Mouse (Mus musculus): ENCODE data around the gene Mettl17. TPM values are rescaled to one million over a fixed set of nuclear protein-coding genes. Genes with fewer than 3 reads are reported as not detected.

Gene Mettl17
- total and polyA plus RNA-seq, 2 experiments from 2014 or later = 47.4 to 54.5 TPM

DNA sequence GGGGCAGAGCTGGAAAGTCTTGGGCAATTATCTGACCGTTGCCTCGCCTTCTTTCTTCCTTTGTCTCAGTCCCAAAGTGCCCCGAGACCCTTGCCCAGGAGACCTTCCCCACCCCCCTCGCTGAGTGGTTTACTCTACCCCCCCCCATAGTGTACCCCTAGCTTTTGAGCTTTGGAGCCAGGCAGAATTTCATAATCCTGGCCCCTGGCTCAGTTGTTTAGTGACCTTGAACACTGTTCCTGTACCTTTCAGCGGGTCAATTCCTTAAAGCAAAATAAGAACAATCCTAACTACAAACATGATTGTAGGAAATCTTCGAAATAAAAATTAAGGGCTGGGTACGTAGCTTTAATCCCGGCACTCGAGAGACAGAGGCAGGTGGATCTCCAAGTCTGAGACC is 56.9 kb downstream of the Mettl17 start:
- Histone ChIP-seq H3K27ac (ENCODE audit: low read depth, low read length) (no peak overlapping the region), H3K27me3 (ENCODE audit: insufficient read depth, low read length) (no peaks in the 10 kb centered on the region), H3K9me3 (ENCODE audit: low read length) (0 out of 2 replicates have a peak, but pooled peaks cover 3% of the 10 kb centered on the region), H3K36me3 (ENCODE audit: insufficient read depth) (no peaks in the 10 kb centered on the region), H3K4me3 (ENCODE audit: low read depth, low read length) (no peak overlapping the region), H3K4me1 (ENCODE audit: insufficient read depth) (no peaks in the 10 kb centered on the region), H3K9ac (no peak overlapping the region), H3K4me2 (ENCODE audit: low read depth) (no peak overlapping the region)
- DNase-seq (no peak), ATAC-seq (no peak)
- TF ChIP-seq CTCF (IDR thresholded peaks at IDR 0.05; ENCODE audit: low read depth) = no peak
- 58% methylated on average over 9 of the region's 9 CpGs for WGBS

DNA sequence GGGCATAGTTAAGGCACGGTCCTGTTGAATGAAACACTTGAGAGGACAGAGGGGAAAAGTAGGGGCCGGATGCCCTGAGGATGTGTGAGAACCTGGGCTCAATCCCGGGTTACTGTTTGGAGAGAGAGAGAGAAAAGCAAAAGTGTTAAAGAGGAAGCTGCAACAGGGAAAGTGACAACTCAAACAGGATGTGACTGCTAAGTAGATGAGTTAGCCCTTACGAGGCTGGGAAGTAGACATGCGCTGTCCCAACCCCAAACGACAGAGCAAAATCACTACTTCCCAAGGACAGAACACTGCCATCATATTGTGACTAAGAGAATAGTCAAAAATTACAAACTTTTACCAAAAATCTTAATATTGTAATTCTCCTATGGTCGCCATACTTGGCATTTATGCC is 57.6 kb downstream of the Mettl17 start:
- Histone ChIP-seq H3K36me3 (ENCODE audit: insufficient read depth) (no peaks in the 10 kb centered on the region), H3K27me3 (ENCODE audit: insufficient read depth, low read length) (no peaks in the 10 kb centered on the region), H3K9ac (no peak overlapping the region), H3K4me1 (ENCODE audit: insufficient read depth) (no peaks in the 10 kb centered on the region), H3K27ac (ENCODE audit: low read depth, low read length) (no peak overlapping the region), H3K4me2 (ENCODE audit: low read depth) (no peak overlapping the region), H3K9me3 (ENCODE audit: low read length) (0 out of 2 replicates have a peak, but pooled peaks cover 3% of the 10 kb centered on the region), H3K4me3 (ENCODE audit: low read depth, low read length) (no peak overlapping the region)
- no peak for TF ChIP-seq CTCF (IDR thresholded peaks at IDR 0.05; ENCODE audit: low read depth)
- DNase-seq (no peak), ATAC-seq (no peak)
- 71% methylated on average over 7 of the region's 7 CpGs for WGBS

Small RNAs within 50 kb of the gene (microRNA-seq; reads per million reads assigned to microRNA genes)
- gene Gm27375 = 0 reads per million in 2 experiments

Other genes starting within 250 kb of the Mettl17 start
- not detected in 2 replicates for gene Gm4181, start 249.2 kb upstream of the Mettl17 start, total RNA-seq (2014; rRNA removed)
- gene Gm4181, start 249.2 kb upstream of the Mettl17 start, polyA plus RNA-seq (2015; fragmentation: Nextera tagmentation; extraction: Ambion mirVana) = not detected in 2 replicates
- gene Gm17079, start 189.4 kb upstream of the Mettl17 start, total RNA-seq (2014; rRNA removed) = not detected in 2 replicates
- not detected in 2 replicates for gene Gm17079, start 189.4 kb upstream of the Mettl17 start, polyA plus RNA-seq (2015; fragmentation: Nextera tagmentation; extraction: Ambion mirVana)
- not detected in 2 replicates for gene Gm5800, start 167.7 kb upstream of the Mettl17 start, total RNA-seq (2014; rRNA removed)
- gene Gm5800, start 167.7 kb upstream of the Mettl17 start, polyA plus RNA-seq (2015; fragmentation: Nextera tagmentation; extraction: Ambion mirVana) = not detected in 2 replicates
- gene Ang4, start 111.3 kb upstream of the Mettl17 start, total RNA-seq (2014; rRNA removed) = not detected in 2 replicates
- not detected in 2 replicates for gene Ang4, start 111.3 kb upstream of the Mettl17 start, polyA plus RNA-seq (2015; fragmentation: Nextera tagmentation; extraction: Ambion mirVana)
- not detected in 2 replicates for gene AY358078, start 84.8 kb upstream of the Mettl17 start, total RNA-seq (2014; rRNA removed)
- gene AY358078, start 84.8 kb upstream of the Mettl17 start, polyA plus RNA-seq (2015; fragmentation: Nextera tagmentation; extraction: Ambion mirVana) = not detected in 2 replicates
- gene Ear6, start 31.1 kb upstream of the Mettl17 start, total RNA-seq (2014; rRNA removed) = not detected in 2 replicates
- not detected in 2 replicates for gene Ear6, start 31.1 kb upstream of the Mettl17 start, polyA plus RNA-seq (2015; fragmentation: Nextera tagmentation; extraction: Ambion mirVana)
- 2.5 and 3.1 TPM in 2 replicates for gene Slc39a2, start 8.0 kb downstream of the Mettl17 start, total RNA-seq (2014; rRNA removed)
- 0.29 and 0.39 TPM in 2 replicates for gene Slc39a2, start 8.0 kb downstream of the Mettl17 start, polyA plus RNA-seq (2015; fragmentation: Nextera tagmentation; extraction: Ambion mirVana)
- 284 and 326 TPM in 2 replicates for gene Ndrg2, start 29.3 kb downstream of the Mettl17 start, total RNA-seq (2014; rRNA removed)
- gene Ndrg2, start 29.3 kb downstream of the Mettl17 start, polyA plus RNA-seq (2015; fragmentation: Nextera tagmentation; extraction: Ambion mirVana) = 210 and 297 TPM in 2 replicates
- gene Tppp2, start 33.6 kb downstream of the Mettl17 start, total RNA-seq (2014; rRNA removed) = not detected in 2 replicates
- gene Tppp2, start 33.6 kb downstream of the Mettl17 start, polyA plus RNA-seq (2015; fragmentation: Nextera tagmentation; extraction: Ambion mirVana) = not detected in 2 replicates
- gene Rnase13, start 37.9 kb downstream of the Mettl17 start, total RNA-seq (2014; rRNA removed) = not detected in 2 replicates
- gene Rnase13, start 37.9 kb downstream of the Mettl17 start, polyA plus RNA-seq (2015; fragmentation: Nextera tagmentation; extraction: Ambion mirVana) = not detected in 2 replicates
- gene Arhgef40, start 99.9 kb downstream of the Mettl17 start, total RNA-seq (2014; rRNA removed) = 61.6 and 84.6 TPM in 2 replicates
- gene Arhgef40, start 99.9 kb downstream of the Mettl17 start, polyA plus RNA-seq (2015; fragmentation: Nextera tagmentation; extraction: Ambion mirVana) = 27.3 and 46.8 TPM in 2 replicates
- 0.38 TPM in 1 of 2 replicates, not detected in the other for gene Tmem253, start 130.8 kb downstream of the Mettl17 start, total RNA-seq (2014; rRNA removed)
- 0.67 TPM in 1 of 2 replicates, not detected in the other for gene Tmem253, start 130.8 kb downstream of the Mettl17 start, polyA plus RNA-seq (2015; fragmentation: Nextera tagmentation; extraction: Ambion mirVana)
- gene Zfp219, start 135.9 kb downstream of the Mettl17 start, total RNA-seq (2014; rRNA removed) = 37.2 and 51.4 TPM in 2 replicates
- 16.6 and 19.8 TPM in 2 replicates for gene Zfp219, start 135.9 kb downstream of the Mettl17 start, polyA plus RNA-seq (2015; fragmentation: Nextera tagmentation; extraction: Ambion mirVana)
- gene Olfr221, start 157.6 kb downstream of the Mettl17 start, total RNA-seq (2014; rRNA removed) = not detected in 2 replicates
- gene Olfr221, start 157.6 kb downstream of the Mettl17 start, polyA plus RNA-seq (2015; fragmentation: Nextera tagmentation; extraction: Ambion mirVana) = not detected in 2 replicates
- 96.3 and 105 TPM in 2 replicates for gene Hnrnpc, start 219.2 kb downstream of the Mettl17 start, total RNA-seq (2014; rRNA removed)
- 323 and 368 TPM in 2 replicates for gene Hnrnpc, start 219.2 kb downstream of the Mettl17 start, polyA plus RNA-seq (2015; fragmentation: Nextera tagmentation; extraction: Ambion mirVana)
- gene Rpgrip1, start 225.9 kb downstream of the Mettl17 start, total RNA-seq (2014; rRNA removed) = 1.6 and 3.2 TPM in 2 replicates
- gene Rpgrip1, start 225.9 kb downstream of the Mettl17 start, polyA plus RNA-seq (2015; fragmentation: Nextera tagmentation; extraction: Ambion mirVana) = 50.1 and 50.6 TPM in 2 replicates

Measured in forebrain, postnatal 0 days (tissue).